Mouse (Mus musculus): ENCODE results near the gene Ifi35. TPM values are rescaled to one million over a fixed set of nuclear protein-coding genes. Genes with fewer than 3 reads are reported as not detected.

Ifi35 gene
- 22.6 and 37.1 TPM in 2 replicates for polyA plus RNA-seq (2012; ENCODE audit: low replicate concordance)

DNA sequence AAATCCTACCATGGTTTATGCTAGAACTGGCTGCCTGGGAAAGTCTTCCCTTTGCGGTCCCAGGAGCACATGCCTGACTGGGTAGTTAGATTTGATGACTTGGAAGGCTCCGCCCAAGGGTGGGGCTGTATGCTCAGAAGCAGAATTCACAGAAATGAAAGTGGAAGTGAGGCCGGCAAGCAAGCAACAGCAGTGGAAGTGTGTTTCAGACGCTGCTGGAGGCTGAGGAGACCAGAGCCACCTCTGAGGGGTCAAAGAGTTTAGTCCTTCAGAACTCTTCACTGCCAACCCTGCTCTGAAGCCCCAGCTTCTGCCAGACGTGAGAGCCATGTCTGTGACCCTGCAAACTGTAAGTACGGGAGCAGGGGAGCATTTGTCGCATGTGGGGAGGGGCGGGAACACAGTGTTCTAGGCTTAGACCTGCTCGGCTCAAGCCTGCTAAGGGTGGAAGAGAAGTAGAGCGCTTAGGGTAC, at the start of gene Ifi35:
Gene Ifi35, plus strand, starts transcription at position 134 of the 473 bp plus-strand sequence.

DNA sequence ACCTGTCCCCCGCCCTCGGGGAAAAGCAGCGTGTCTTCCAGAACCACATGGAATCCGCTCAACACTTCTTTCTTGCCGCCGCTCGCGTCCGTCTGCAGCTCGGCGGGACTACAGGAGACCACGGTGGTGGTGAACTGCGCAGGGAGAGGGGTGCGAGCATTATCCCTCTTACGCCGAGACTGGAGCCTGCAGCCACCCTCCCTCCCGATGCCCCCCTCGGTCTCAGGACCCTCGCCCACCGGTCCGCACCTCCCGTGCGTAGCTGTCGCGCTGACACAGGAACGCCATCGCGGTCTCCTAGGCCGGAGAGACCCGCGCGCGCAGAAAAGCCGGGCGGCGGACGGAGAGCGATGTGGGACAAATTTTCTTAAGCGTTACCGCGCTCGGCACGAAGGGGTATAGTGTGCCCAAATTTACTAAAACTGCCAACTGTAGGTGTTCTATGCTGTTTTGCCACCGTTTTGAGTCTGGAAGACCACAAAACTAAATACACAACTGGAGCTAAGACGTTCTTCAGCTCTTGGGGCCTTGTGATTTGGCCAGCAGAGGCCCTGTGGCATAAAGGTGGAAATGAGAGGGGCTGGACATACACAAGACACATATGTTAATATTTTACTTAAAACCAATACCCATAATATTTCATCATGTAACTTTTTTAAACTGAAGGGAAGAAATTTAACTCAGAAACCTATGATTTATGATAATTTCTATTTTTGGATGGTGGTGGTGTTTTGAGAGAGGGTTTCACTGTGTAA, 30.9 kb upstream of the Ifi35 start, which contains the start of gene Aarsd1:
Gene Aarsd1, minus strand, starts transcription at position 515 of the 755 bp plus-strand sequence.

GRCm38 (mm10) chr11:101424105-101424851, 23.9 kb upstream of the Ifi35 start, which contains the start of gene Gm27029:
Gene Gm27029 (minus strand): TSS chr11:101424796.

DNA sequence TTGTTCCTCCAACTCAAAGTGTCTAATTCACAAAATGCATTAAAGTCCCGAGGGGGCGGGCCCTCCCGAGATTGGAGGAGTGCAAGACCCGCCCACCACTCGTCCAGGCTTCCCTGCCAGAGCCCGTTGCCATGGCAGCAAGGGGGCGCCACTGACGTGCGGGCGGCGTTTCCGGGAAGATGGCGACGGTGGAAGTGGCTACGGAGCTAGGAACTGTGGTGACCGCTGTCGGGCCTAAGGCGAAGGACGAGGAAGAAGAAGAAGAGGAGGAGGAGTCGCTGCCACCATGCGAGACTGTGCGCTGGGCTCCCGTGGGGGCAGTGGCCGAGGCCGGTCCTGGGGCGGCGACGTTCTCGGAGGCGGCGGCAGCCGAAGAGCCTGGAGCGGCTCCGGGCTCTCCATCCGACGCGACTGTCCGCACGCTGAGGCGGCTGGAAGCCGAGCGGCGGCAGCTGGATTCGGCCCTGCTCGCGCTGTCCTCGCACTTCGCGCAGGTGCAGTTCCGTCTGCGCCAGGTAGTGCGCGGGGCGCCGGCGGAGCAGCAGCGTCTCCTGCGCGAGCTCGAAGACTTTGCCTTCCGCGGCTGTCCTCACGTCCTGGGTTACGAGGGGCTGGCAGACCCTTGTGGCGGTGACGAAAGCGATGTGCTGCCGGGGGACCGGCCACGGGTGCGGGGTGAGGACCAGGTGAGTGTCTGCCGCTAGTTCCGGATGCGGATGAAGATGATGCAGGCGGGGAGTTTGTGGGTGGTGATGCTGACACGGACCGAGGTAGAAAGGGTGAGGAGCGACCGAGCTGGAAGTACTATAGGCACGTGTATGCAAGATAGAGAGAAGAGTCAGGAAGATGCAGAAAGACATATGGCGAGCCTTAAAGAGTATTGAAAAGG, 23.0 kb upstream of the Ifi35 start, which contains the start of the genes Rundc1 and Ptges3l:
Gene Rundc1, plus strand, starts transcription at position 161 of the 889 bp plus-strand sequence.
Gene Ptges3l, minus strand, starts transcription at position 409 of the 889 bp plus-strand sequence.

DNA sequence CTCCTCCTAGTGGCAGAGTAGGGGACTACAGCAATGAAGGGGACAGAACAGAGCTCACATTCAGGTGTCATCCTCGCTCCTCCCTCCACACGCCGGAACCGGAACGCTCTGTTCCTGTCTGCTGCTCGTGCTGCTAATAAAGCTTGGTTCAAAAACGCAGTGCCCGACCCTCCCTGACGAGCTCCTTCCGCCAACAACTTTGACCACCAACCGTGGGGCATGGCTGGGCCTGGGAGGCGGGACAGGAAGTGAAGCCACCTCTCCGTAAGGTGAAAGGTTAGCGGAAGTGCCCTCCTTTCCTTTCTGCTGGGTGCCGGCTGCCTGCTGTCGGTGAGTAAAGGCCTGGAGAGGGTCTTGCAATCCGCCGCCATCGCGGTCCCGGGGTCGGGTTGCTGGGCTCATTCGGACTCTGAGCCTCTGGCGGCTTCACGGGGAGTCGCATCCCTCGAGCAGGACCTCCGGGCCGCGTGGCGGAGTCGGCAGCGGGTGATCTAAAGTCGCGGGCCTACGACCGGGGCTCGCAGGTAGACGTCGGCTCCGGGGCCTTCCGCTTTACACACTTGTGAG, 6.0 kb upstream of the Ifi35 start, which contains the start of gene Rpl27:
Gene Rpl27, plus strand, starts transcription at position 172 of the 567 bp plus-strand sequence.

GRCm38 (mm10) chr11:101464211-101465100, 16.2 kb downstream of the Ifi35 start, which contains the start of gene Rnd2:
Gene Rnd2 (plus strand): TSS chr11:101464999.

DNA sequence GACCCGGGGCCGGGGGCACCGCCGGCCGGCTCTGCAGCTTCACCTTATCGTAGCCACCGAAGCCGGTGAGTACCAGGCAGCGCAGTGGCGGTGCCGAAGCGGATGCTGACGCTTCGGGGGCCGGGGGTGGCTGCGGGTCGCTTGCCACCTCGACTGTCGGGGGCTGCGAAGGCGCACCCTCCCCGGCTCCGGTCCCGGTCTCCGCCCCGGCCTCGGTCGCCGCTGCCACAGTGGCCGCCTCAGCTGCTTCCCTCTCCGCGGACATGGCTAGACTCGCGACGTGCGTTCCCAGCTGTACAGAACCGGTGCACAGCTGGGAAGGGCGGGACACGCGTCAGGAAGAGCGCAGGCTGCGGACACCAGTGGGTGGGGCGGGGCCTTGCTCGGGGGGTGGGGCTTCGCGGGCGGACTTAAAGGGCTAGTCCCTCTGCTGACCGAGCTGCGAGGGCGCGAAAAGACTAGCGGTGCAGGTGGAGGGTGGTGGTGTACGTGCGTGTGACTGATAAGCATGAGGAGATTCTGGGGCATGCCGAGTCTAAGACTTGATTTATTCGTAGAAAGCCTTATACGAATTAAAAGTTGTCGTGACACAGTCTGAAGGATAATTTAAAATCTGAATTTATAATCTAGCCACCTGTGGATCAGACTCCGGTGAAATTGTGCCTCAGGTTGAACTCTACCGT, 17.8 kb downstream of the Ifi35 start, which contains the start of gene Vat1:
Gene Vat1, minus strand, starts transcription at position 362 of the 683 bp plus-strand sequence.

Other genes starting within 250 kb of the Ifi35 start
- 0.88 and 7.2 TPM in 2 replicates for gene Ezh1, start 221.9 kb upstream of the Ifi35 start, polyA plus RNA-seq (2012; ENCODE audit: low replicate concordance)
- gene Ramp2, start 202.4 kb upstream of the Ifi35 start, polyA plus RNA-seq (2012; ENCODE audit: low replicate concordance), result 5.4 and 11.1 TPM in 2 replicates
- gene Vps25, start 194.7 kb upstream of the Ifi35 start, polyA plus RNA-seq (2012; ENCODE audit: low replicate concordance), result 73.9 and 74.5 TPM in 2 replicates
- gene Wnk4, start 187.8 kb upstream of the Ifi35 start, polyA plus RNA-seq (2012; ENCODE audit: low replicate concordance), result 6.0 and 8.9 TPM in 2 replicates
- gene Cntd1, start 169.4 kb upstream of the Ifi35 start, polyA plus RNA-seq (2012; ENCODE audit: low replicate concordance), result 0.17 TPM in 1 of 2 replicates, not detected in the other
- gene Coa3, start 169.3 kb upstream of the Ifi35 start, polyA plus RNA-seq (2012; ENCODE audit: low replicate concordance), result 2.0 and 15.7 TPM in 2 replicates
- 55.6 and 84.1 TPM in 2 replicates for gene Becn1, start 146.1 kb upstream of the Ifi35 start, polyA plus RNA-seq (2012; ENCODE audit: low replicate concordance)
- gene Psme3, start 132.2 kb upstream of the Ifi35 start, polyA plus RNA-seq (2012; ENCODE audit: low replicate concordance), result 97.5 and 117 TPM in 2 replicates
- 11.1 and 13.4 TPM in 2 replicates for gene Aoc2, start 123.3 kb upstream of the Ifi35 start, polyA plus RNA-seq (2012; ENCODE audit: low replicate concordance)
- gene Aoc3, start 117.8 kb upstream of the Ifi35 start, polyA plus RNA-seq (2012; ENCODE audit: low replicate concordance), result 0.37 and 0.41 TPM in 2 replicates
- gene G6pc, start 80.8 kb upstream of the Ifi35 start, polyA plus RNA-seq (2012; ENCODE audit: low replicate concordance), result not detected in 2 replicates
- gene Aarsd1, start 30.8 kb upstream of the Ifi35 start, polyA plus RNA-seq (2012; ENCODE audit: low replicate concordance), result 38.8 and 49.0 TPM in 2 replicates
- gene Gm27029, start 23.6 kb upstream of the Ifi35 start, polyA plus RNA-seq (2012; ENCODE audit: low replicate concordance), result 0.33 TPM in 1 of 2 replicates, not detected in the other
- gene Rundc1, start 23.3 kb upstream of the Ifi35 start, polyA plus RNA-seq (2012; ENCODE audit: low replicate concordance), result 4.3 and 5.0 TPM in 2 replicates
- 0.16 and 0.95 TPM in 2 replicates for gene Ptges3l, start 23.1 kb upstream of the Ifi35 start, polyA plus RNA-seq (2012; ENCODE audit: low replicate concordance)
- gene Rpl27, start 6.1 kb upstream of the Ifi35 start, polyA plus RNA-seq (2012; ENCODE audit: low replicate concordance), result 98.1 and 303 TPM in 2 replicates
- gene Rnd2, start 16.6 kb downstream of the Ifi35 start, polyA plus RNA-seq (2012; ENCODE audit: low replicate concordance), result 3.2 and 4.2 TPM in 2 replicates
- 45.9 and 70.6 TPM in 2 replicates for gene Vat1, start 17.8 kb downstream of the Ifi35 start, polyA plus RNA-seq (2012; ENCODE audit: low replicate concordance)
- gene Brca1, start 103.5 kb downstream of the Ifi35 start, polyA plus RNA-seq (2012; ENCODE audit: low replicate concordance), result 0.80 and 24.6 TPM in 2 replicates
- 37.6 and 46.4 TPM in 2 replicates for gene Nbr1, start 103.7 kb downstream of the Ifi35 start, polyA plus RNA-seq (2012; ENCODE audit: low replicate concordance)
- gene Tmem106a, start 133.8 kb downstream of the Ifi35 start, polyA plus RNA-seq (2012; ENCODE audit: low replicate concordance), result 2.0 and 5.9 TPM in 2 replicates
- gene Gm11634, start 150.8 kb downstream of the Ifi35 start, polyA plus RNA-seq (2012; ENCODE audit: low replicate concordance), result not detected in 2 replicates
- gene Rdm1, start 178.8 kb downstream of the Ifi35 start, polyA plus RNA-seq (2012; ENCODE audit: low replicate concordance), result 4.8 and 7.8 TPM in 2 replicates
- 0.88 and 2.3 TPM in 2 replicates for gene Arl4d, start 217.1 kb downstream of the Ifi35 start, polyA plus RNA-seq (2012; ENCODE audit: low replicate concordance)